Mouse (Mus musculus) layer of hippocampus, postnatal 14 days (tissue): ENCODE results near the gene Nbr1. TPM values are rescaled to one million over a fixed set of nuclear protein-coding genes. Genes with fewer than 3 reads are reported as not detected.
A peak's percentile ranks its signal among the peaks of the same experiment; 100 is the strongest.
"Not testable (repeated sequence)": the region's sequence is repeated elsewhere in the genome, so short reads cannot be mapped to it uniquely, and the experiment has no call there.

ENCODE experiments used
- DNase-seq, 2 experiments: peaks; one replicate each; pipeline ENCODE4 v3.0.0; 2021 to 2022; ENCODE audit warnings: low spot score in 2 of 2, mixed read lengths in 1 of 2
- total RNA-seq, 2 experiments: library from RNA; stranded (reverse); gene quantifications; 2 replicates each; pipeline ENCODE4 v1.2.3; 2021

Gene Nbr1
- total RNA-seq, 2 experiments from 2014 or later: 122 to 177 TPM

DNA sequence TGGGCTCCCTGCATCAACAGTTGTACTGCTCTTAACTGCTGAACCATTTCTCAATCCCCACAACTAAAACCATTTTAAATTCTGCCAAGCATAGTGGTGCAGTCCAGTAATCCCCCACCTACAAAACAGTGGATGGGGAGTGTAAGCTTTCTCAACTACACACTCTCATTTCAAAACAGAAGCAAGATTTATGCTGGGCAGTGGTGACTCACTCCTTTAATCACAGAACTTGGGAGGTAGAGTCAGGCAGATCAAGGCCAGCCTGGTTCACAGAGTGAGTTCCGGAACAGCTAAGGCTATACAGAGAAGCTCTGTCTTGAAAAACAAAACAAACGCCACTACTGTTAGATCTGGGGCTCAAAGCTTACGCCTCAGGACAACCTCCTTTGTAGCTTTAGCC is 66.6 kb downstream of the Nbr1 start:
- no peak for DNase-seq

DNA sequence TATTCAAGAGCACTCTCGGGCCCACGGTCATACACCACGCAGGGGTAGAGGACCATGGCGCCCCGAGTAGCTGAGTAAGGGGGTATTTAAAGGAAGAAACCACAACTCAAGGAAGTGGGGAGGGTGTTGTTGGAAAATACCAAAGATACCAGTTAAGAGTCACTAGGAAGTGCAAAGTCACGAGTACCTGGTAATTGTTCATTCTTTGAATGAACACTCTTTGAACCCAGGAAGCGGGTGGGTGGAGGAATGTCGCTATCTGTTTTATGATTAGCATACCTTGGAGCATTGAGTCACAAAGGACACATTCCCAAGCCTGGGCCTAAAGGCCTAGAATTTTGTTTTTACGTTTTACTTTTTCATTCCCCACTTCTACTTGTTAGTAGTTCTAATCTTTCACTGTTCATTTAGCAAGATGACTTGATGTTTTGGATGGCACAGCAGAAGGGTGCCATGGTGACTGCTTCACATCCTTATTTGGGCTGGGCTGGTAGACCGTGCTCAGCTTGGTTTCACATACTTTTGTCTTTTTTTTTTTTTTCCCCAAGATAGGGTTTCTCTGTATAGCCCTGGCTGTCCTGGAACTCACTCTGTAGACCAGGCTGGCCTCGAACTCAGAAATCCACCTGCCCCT is 68.2 kb downstream of the Nbr1 start:
- not testable (repeated sequence) for DNase-seq

DNA sequence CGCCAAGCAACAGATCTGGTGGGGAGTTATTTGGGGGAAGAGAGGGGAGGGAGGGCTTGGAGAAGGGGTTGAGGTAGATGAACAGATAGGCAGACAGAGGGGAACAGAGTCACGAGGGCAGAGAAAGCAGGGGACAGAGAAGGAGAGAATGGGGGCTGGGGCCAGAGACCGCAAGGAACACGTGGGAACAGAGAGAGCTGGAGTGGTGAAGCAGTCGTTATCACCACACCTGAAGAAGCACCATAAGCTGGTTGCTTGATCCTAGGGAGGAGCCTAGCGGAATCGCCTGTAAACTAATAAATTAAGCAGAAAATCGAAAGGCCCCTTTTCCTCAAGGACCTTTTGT is 74.7 kb downstream of the Nbr1 start:
- no peak for DNase-seq

DNA sequence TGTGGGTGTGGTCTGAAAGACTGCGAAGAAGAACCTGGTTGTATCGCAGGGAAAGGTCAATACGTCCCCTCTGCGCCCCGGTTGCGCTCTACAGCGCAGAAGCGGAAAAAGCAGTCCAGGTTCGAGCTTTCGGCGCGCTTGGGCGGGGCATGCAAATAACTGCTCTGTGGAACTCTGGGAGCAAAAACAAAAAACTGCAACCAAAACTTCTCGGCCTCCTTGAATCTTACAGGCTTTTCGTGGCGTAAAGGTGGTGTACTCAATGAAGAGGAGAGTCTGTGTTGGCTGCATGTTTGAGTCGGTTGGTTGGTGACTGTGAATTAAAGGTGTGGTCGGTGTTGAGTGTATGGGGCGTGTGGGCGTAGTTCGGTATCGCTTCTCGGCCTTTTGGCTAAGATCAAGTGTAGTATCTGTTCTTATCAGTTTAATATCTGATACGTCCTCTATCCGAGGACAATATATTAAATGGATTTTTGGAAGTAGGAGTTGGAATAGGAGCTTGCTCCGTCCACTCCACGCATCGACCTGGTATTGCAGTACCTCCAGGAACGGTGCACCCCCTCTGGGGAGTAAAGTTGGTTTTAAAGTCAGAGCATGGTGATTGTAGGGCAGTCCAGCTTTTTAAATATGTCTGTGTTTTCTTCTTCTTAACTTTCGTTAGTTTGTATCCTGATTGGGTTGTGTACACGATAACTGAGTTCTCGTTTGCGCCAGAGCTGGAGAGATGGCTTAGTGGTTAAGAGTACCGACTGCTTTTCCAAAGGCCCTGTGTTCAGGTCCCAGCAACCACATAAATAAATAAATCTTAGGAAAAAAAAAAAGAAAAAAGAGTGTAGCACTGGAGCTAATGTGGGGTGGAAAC is 75.3 kb downstream of the Nbr1 start, which contains the start of gene Rdm1:
Gene Rdm1, plus strand, starts transcription at position 201 of the 862 bp plus-strand sequence.
- peak; percentile 76 for DNase-seq

GRCm38 (mm10) chr11:101627857-101628559 is 76.1 kb downstream of the Nbr1 start:
- peak; percentile 82 to 83 for DNase-seq

- DNase-seq: not testable (repeated sequence)
These were observed 76.9 kb downstream of the Nbr1 start for GRCm38 (mm10) chr11:101628733-101629417.

Other genes starting within 250 kb of the Nbr1 start
- gene Becn1, start 249.9 kb upstream of the Nbr1 start, total RNA-seq: 100 to 1,000 TPM; 182 to 185 TPM
- gene Psme3, start 235.9 kb upstream of the Nbr1 start, total RNA-seq: 100 to 1,000 TPM; 103 to 114 TPM
- 1 to 10 TPM; 4.8 to 5.4 TPM for gene Aoc2, start 227.1 kb upstream of the Nbr1 start, total RNA-seq
- gene Aoc3, start 221.5 kb upstream of the Nbr1 start, total RNA-seq: 1 to 10 TPM; 1.6 to 2.7 TPM
- under 1 TPM in 1 of 2 experiments, not detected in 1; 0.14 TPM for gene G6pc, start 184.6 kb upstream of the Nbr1 start, total RNA-seq
- 10 to 100 TPM; 41.9 to 43.7 TPM for gene Aarsd1, start 134.5 kb upstream of the Nbr1 start, total RNA-seq
- 1 to 10 TPM; 4.8 to 5.7 TPM for gene Gm27029, start 127.4 kb upstream of the Nbr1 start, total RNA-seq
- 10 to 100 TPM; 29.7 to 30.1 TPM for gene Rundc1, start 127.1 kb upstream of the Nbr1 start, total RNA-seq
- gene Ptges3l, start 126.8 kb upstream of the Nbr1 start, total RNA-seq: 1 to 10 TPM; 3.2 to 4.8 TPM
- 10 to 100 TPM; 45.9 to 49.9 TPM for gene Rpl27, start 109.9 kb upstream of the Nbr1 start, total RNA-seq
- 1 to 10 TPM; 2.6 to 3.1 TPM for gene Ifi35, start 103.7 kb upstream of the Nbr1 start, total RNA-seq
- gene Rnd2, start 87.2 kb upstream of the Nbr1 start, total RNA-seq: 100 to 1,000 TPM; 210 to 231 TPM
- 10 to 100 TPM; 53.0 to 64.9 TPM for gene Vat1, start 85.9 kb upstream of the Nbr1 start, total RNA-seq
- 1 to 10 TPM; 1.3 to 3.2 TPM for gene Brca1, start 194 bp upstream of the Nbr1 start, total RNA-seq
- 1 to 10 TPM; 2.0 to 4.1 TPM for gene Tmem106a, start 30.1 kb downstream of the Nbr1 start, total RNA-seq
- gene Gm11634, start 47.1 kb downstream of the Nbr1 start, total RNA-seq: not detected
- gene Rdm1, start 75.0 kb downstream of the Nbr1 start, total RNA-seq: 1 to 10 TPM; 4.7 to 6.3 TPM
- 10 to 100 TPM; 12.6 to 14.2 TPM for gene Arl4d, start 113.4 kb downstream of the Nbr1 start, total RNA-seq
- 10 to 100 TPM; 32.4 to 34.2 TPM for gene Dhx8, start 180.8 kb downstream of the Nbr1 start, total RNA-seq
- 10 to 100 TPM; 19.3 to 22.1 TPM for gene Etv4, start 233.2 kb downstream of the Nbr1 start, total RNA-seq